Mouse (Mus musculus): Measurements from ENCODE around the gene Tecr.

GRCm38 (mm10) chr8:83617111-83617510 is 9.3 kb upstream of the Tecr start:
- no peak for TF ChIP-seq CTCF (IDR thresholded peaks at IDR 0.05; ENCODE audit: control insufficient read depth, insufficient read depth, insufficient read length)
- TF ChIP-seq USF1 (IDR thresholded peaks at IDR 0.05; ENCODE audit: low read depth) = no peak
- no peak for TF ChIP-seq MAX (IDR thresholded peaks at IDR 0.05)
- no peak for TF ChIP-seq MYOG (IDR thresholded peaks at IDR 0.05; ENCODE audit: control insufficient read depth, extremely low read depth, insufficient read length)
- no peak for TF ChIP-seq FOSL1 (IDR thresholded peaks at IDR 0.05; ENCODE audit: insufficient read depth, low read length, poor library complexity, severe bottlenecking)
- no peak for TF ChIP-seq MYOD1 (IDR thresholded peaks at IDR 0.05; ENCODE audit: control insufficient read depth, insufficient read length, low read depth)
- no peak for TF ChIP-seq CEBPB (IDR thresholded peaks at IDR 0.05; ENCODE audit: low read depth)
